Mouse (Mus musculus): Measurements from ENCODE around the gene Phyhd1. TPM values are rescaled to one million over a fixed set of nuclear protein-coding genes. Genes with fewer than 3 reads are reported as not detected.

The Phyhd1 gene
- polyA plus RNA-seq (2015; fragmentation: Nextera tagmentation; extraction: Ambion mirVana): 13.3 and 13.5 TPM in 2 replicates

- H3K4me1 ChIP-seq (ENCODE audit: control insufficient read depth, insufficient read depth, low read length): peaks cover 39% of the 10 kb centered on the region
- WGBS: 36% methylated on average over 5 of the region's 5 CpGs
- peak within 1 kb of the TSS; percentile 31 for H3K4me3 ChIP-seq (replicated peaks; ENCODE audit: low read length)
- no peaks in the 10 kb centered on the region for H3K27me3 ChIP-seq (ENCODE audit: control insufficient read depth, insufficient read depth, low read length)
- H3K36me3 ChIP-seq (ENCODE audit: control insufficient read depth, insufficient read depth, low read length): peaks cover under 1% of the 10 kb centered on the region
- no peaks in the 10 kb centered on the region for H3K9me3 ChIP-seq (replicated peaks; ENCODE audit: control insufficient read depth, low read length)
- peak within 1 kb of the TSS; percentile 46 for H3K4me2 ChIP-seq (ENCODE audit: low read depth, low read length)
- ATAC-seq (ENCODE audit: insufficient read depth, low FRiP score): 0 out of 2 replicates have a peak, but pooled peaks have one; percentile 5
- peak within 1 kb of the TSS; percentile 64 for H3K9ac ChIP-seq (ENCODE audit: low read length)
- peak within 1 kb of the TSS; percentile 95 for H3K27ac ChIP-seq (ENCODE audit: low read length)
Measured at GRCm38 (mm10) chr2:30265767-30266253, at the start of gene Phyhd1. Gene Phyhd1 (plus strand): TSS chr2:30266203.

GRCm38 (mm10) chr2:30216293-30216692, 49.7 kb upstream of the Phyhd1 start:
- Histone ChIP-seq H3K4me3 (replicated peaks; ENCODE audit: low read length) (no peak overlapping the region), H3K4me2 (ENCODE audit: low read depth, low read length) (no peak overlapping the region), H3K36me3 (ENCODE audit: control insufficient read depth, insufficient read depth, low read length) (no peaks in the 10 kb centered on the region), H3K9ac (ENCODE audit: low read length) (no peak overlapping the region), H3K27ac (ENCODE audit: low read length) (no peak overlapping the region), H3K4me1 (ENCODE audit: control insufficient read depth, insufficient read depth, low read length) (no peaks in the 10 kb centered on the region), H3K27me3 (ENCODE audit: control insufficient read depth, insufficient read depth, low read length) (no peaks in the 10 kb centered on the region), H3K9me3 (replicated peaks; ENCODE audit: control insufficient read depth, low read length) (no peaks in the 10 kb centered on the region)
- no peak for ATAC-seq (ENCODE audit: insufficient read depth, low FRiP score)
- 91% methylated on average over 5 of the region's 5 CpGs for WGBS

- 78% methylated on average over 5 of the region's 5 CpGs for WGBS
- Histone ChIP-seq H3K27ac (ENCODE audit: low read length) (no peak overlapping the region), H3K36me3 (ENCODE audit: control insufficient read depth, insufficient read depth, low read length) (0 out of 2 replicates have a peak, but pooled peaks cover 3% of the 10 kb centered on the region), H3K4me3 (replicated peaks; ENCODE audit: low read length) (no peak overlapping the region), H3K9ac (ENCODE audit: low read length) (no peak overlapping the region), H3K27me3 (ENCODE audit: control insufficient read depth, insufficient read depth, low read length) (no peaks in the 10 kb centered on the region), H3K9me3 (replicated peaks; ENCODE audit: control insufficient read depth, low read length) (no peaks in the 10 kb centered on the region; the same call in 1 of the 2 replicates), H3K4me2 (ENCODE audit: low read depth, low read length) (no peak overlapping the region), H3K4me1 (ENCODE audit: control insufficient read depth, insufficient read depth, low read length) (peaks cover 23% of the 10 kb centered on the region)
- no peak for ATAC-seq (ENCODE audit: insufficient read depth, low FRiP score)
Measured at GRCm38 (mm10) chr2:30235593-30235992, 30.4 kb upstream of the Phyhd1 start.

GRCm38 (mm10) chr2:30236426-30237198, 29.4 kb upstream of the Phyhd1 start:
- peak overlapping the region; percentile 52 for H3K27ac ChIP-seq (ENCODE audit: low read length)
- H3K4me3 ChIP-seq (replicated peaks; ENCODE audit: low read length): peak overlapping the region; percentile 84
- peaks cover 23% of the 10 kb centered on the region for H3K4me1 ChIP-seq (ENCODE audit: control insufficient read depth, insufficient read depth, low read length)
- H3K9me3 ChIP-seq (replicated peaks; ENCODE audit: control insufficient read depth, low read length): no peaks in the 10 kb centered on the region
- H3K27me3 ChIP-seq (ENCODE audit: control insufficient read depth, insufficient read depth, low read length): no peaks in the 10 kb centered on the region
- 2% methylated on average over 18 of the region's 18 CpGs for WGBS
- peak overlapping the region; percentile 92 for H3K4me2 ChIP-seq (ENCODE audit: low read depth, low read length)
- H3K9ac ChIP-seq (ENCODE audit: low read length): peak overlapping the region; percentile 84
- no peak for ATAC-seq (ENCODE audit: insufficient read depth, low FRiP score)
- peaks cover 14% of the 10 kb centered on the region for H3K36me3 ChIP-seq (ENCODE audit: control insufficient read depth, insufficient read depth, low read length)

- H3K27me3 ChIP-seq (ENCODE audit: control insufficient read depth, insufficient read depth, low read length): no peaks in the 10 kb centered on the region
- peak; percentile 96 for ATAC-seq (ENCODE audit: insufficient read depth, low FRiP score)
Measured at GRCm38 (mm10) chr2:30237199-30237880, 28.7 kb upstream of the Phyhd1 start, which contains the start of gene Lrrc8a. Gene Lrrc8a (plus strand): TSS chr2:30237715.

GRCm38 (mm10) chr2:30237881-30238280, 28.1 kb upstream of the Phyhd1 start:
- H3K36me3 ChIP-seq (ENCODE audit: control insufficient read depth, insufficient read depth, low read length): peaks cover 17% of the 10 kb centered on the region
- peak; percentile 89 for ATAC-seq (ENCODE audit: insufficient read depth, low FRiP score)

More at GRCm38 (mm10) chr2:30237199-30237880, 28.7 kb upstream of the Phyhd1 start, which contains the start of gene Lrrc8a:
- H3K9ac ChIP-seq (ENCODE audit: low read length): peak within 1 kb of the TSS; percentile 90
- no peaks in the 10 kb centered on the region for H3K9me3 ChIP-seq (replicated peaks; ENCODE audit: control insufficient read depth, low read length)
- peak within 1 kb of the TSS; percentile 86 for H3K27ac ChIP-seq (ENCODE audit: low read length)
- peak within 1 kb of the TSS; percentile 84 for H3K4me3 ChIP-seq (replicated peaks; ENCODE audit: low read length)
- H3K4me2 ChIP-seq (ENCODE audit: low read depth, low read length): peak within 1 kb of the TSS; percentile 92
- peaks cover 24% of the 10 kb centered on the region for H3K4me1 ChIP-seq (ENCODE audit: control insufficient read depth, insufficient read depth, low read length)
- under 1% methylated on average over 62 of the region's 67 CpGs for WGBS
- H3K36me3 ChIP-seq (ENCODE audit: control insufficient read depth, insufficient read depth, low read length): peaks cover 17% of the 10 kb centered on the region

GRCm38 (mm10) chr2:30238906-30239465, 27.0 kb upstream of the Phyhd1 start:
- Histone ChIP-seq H3K27ac (ENCODE audit: low read length) (peak overlapping the region; percentile 86; the same call in 1 of the 2 replicates), H3K9me3 (replicated peaks; ENCODE audit: control insufficient read depth, low read length) (no peaks in the 10 kb centered on the region), H3K9ac (ENCODE audit: low read length) (peak overlapping the region; percentile 90), H3K36me3 (ENCODE audit: control insufficient read depth, insufficient read depth, low read length) (peaks cover 17% of the 10 kb centered on the region), H3K4me3 (replicated peaks; ENCODE audit: low read length) (peak overlapping the region; percentile 84), H3K27me3 (ENCODE audit: control insufficient read depth, insufficient read depth, low read length) (no peaks in the 10 kb centered on the region), H3K4me1 (ENCODE audit: control insufficient read depth, insufficient read depth, low read length) (peaks cover 27% of the 10 kb centered on the region), H3K4me2 (ENCODE audit: low read depth, low read length) (peak overlapping the region; percentile 83)
- no peak for ATAC-seq (ENCODE audit: insufficient read depth, low FRiP score)
- WGBS: 54% methylated on average over 3 of the region's 3 CpGs

More at GRCm38 (mm10) chr2:30237881-30238280, 28.1 kb upstream of the Phyhd1 start:
- under 1% methylated on average over 38 of the region's 42 CpGs for WGBS
- Histone ChIP-seq H3K4me1 (ENCODE audit: control insufficient read depth, insufficient read depth, low read length) (peaks cover 26% of the 10 kb centered on the region), H3K4me2 (ENCODE audit: low read depth, low read length) (peak overlapping the region; percentile 83), H3K9ac (ENCODE audit: low read length) (peak overlapping the region; percentile 90), H3K27ac (ENCODE audit: low read length) (peak overlapping the region; percentile 86), H3K27me3 (ENCODE audit: control insufficient read depth, insufficient read depth, low read length) (no peaks in the 10 kb centered on the region), H3K4me3 (replicated peaks; ENCODE audit: low read length) (peak overlapping the region; percentile 84), H3K9me3 (replicated peaks; ENCODE audit: control insufficient read depth, low read length) (no peaks in the 10 kb centered on the region)

- Histone ChIP-seq H3K4me2 (ENCODE audit: low read depth, low read length) (peak overlapping the region; percentile 83; the same call in 1 of the 2 replicates), H3K27ac (ENCODE audit: low read length) (peak overlapping the region; percentile 86; the same call in 1 of the 2 replicates), H3K4me1 (ENCODE audit: control insufficient read depth, insufficient read depth, low read length) (peaks cover 35% of the 10 kb centered on the region), H3K9me3 (replicated peaks; ENCODE audit: control insufficient read depth, low read length) (no peaks in the 10 kb centered on the region), H3K36me3 (ENCODE audit: control insufficient read depth, insufficient read depth, low read length) (peaks cover 17% of the 10 kb centered on the region), H3K27me3 (ENCODE audit: control insufficient read depth, insufficient read depth, low read length) (no peaks in the 10 kb centered on the region), H3K9ac (ENCODE audit: low read length) (no peak overlapping the region), H3K4me3 (replicated peaks; ENCODE audit: low read length) (peak overlapping the region; percentile 84; the same call in 1 of the 2 replicates)
- 68% methylated on average over 4 of the region's 4 CpGs for WGBS
- no peak for ATAC-seq (ENCODE audit: insufficient read depth, low FRiP score)
Measured at GRCm38 (mm10) chr2:30239777-30240176, 26.2 kb upstream of the Phyhd1 start.
